Mouse (Mus musculus) thymus, postnatal 4 days (tissue): ENCODE measurements around the gene Adamts20.
A peak's percentile ranks its signal among the peaks of the same experiment; 100 is the strongest.
"Not testable (repeated sequence)": the region's sequence is repeated elsewhere in the genome, so short reads cannot be mapped to it uniquely, and the experiment has no call there.

Source experiments
- DNase-seq: peaks from one replicate; pipeline ENCODE4 v3.0.0; 2021

The Adamts20 gene

GRCm38 (mm10) chr15:94443025-94443424 is 22.2 kb downstream of the Adamts20 start:
- DNase-seq = no peak

GRCm38 (mm10) chr15:94435532-94435931 is 29.7 kb downstream of the Adamts20 start:
- no peak for DNase-seq

GRCm38 (mm10) chr15:94430681-94431405 is 34.4 kb downstream of the Adamts20 start:
- DNase-seq = no peak

GRCm38 (mm10) chr15:94428726-94429125 is 36.5 kb downstream of the Adamts20 start:
- DNase-seq = no peak

GRCm38 (mm10) chr15:94427482-94428214 is 37.6 kb downstream of the Adamts20 start:
- DNase-seq = no peak

GRCm38 (mm10) chr15:94420526-94420925 is 44.7 kb downstream of the Adamts20 start:
- no peak for DNase-seq

- no peak for DNase-seq
Measured at GRCm38 (mm10) chr15:94419167-94419566, 46.1 kb downstream of the Adamts20 start.

GRCm38 (mm10) chr15:94418427-94418826 is 46.8 kb downstream of the Adamts20 start:
- no peak for DNase-seq

- no peak for DNase-seq
Measured at GRCm38 (mm10) chr15:94417216-94418155, 47.7 kb downstream of the Adamts20 start.

- DNase-seq = no peak
Measured at GRCm38 (mm10) chr15:94409832-94410231, 55.4 kb downstream of the Adamts20 start.

GRCm38 (mm10) chr15:94406364-94406763 is 58.9 kb downstream of the Adamts20 start:
- no peak for DNase-seq

- DNase-seq = peak; percentile 87
Measured at GRCm38 (mm10) chr15:94404071-94404545, 61.1 kb downstream of the Adamts20 start.

- no peak for DNase-seq
Measured at GRCm38 (mm10) chr15:94403461-94404070, 61.7 kb downstream of the Adamts20 start.

GRCm38 (mm10) chr15:94403018-94403417 is 62.2 kb downstream of the Adamts20 start:
- DNase-seq = peak; percentile 11

GRCm38 (mm10) chr15:94392737-94393136 is 72.5 kb downstream of the Adamts20 start:
- no peak for DNase-seq

- not testable (repeated sequence) for DNase-seq
Measured at GRCm38 (mm10) chr15:94390127-94390526, 75.1 kb downstream of the Adamts20 start.

GRCm38 (mm10) chr15:94379425-94379824 is 85.8 kb downstream of the Adamts20 start:
- peak; percentile 55 for DNase-seq

GRCm38 (mm10) chr15:94372548-94372947 is 92.7 kb downstream of the Adamts20 start:
- DNase-seq = no peak

- no peak for DNase-seq
Measured at GRCm38 (mm10) chr15:94349052-94349451, 116.2 kb downstream of the Adamts20 start.

- DNase-seq = no peak
Measured at GRCm38 (mm10) chr15:94344317-94344716, 120.9 kb downstream of the Adamts20 start.

- DNase-seq = peak; percentile 86
Measured at GRCm38 (mm10) chr15:94342365-94342764, 122.9 kb downstream of the Adamts20 start.

- DNase-seq = no peak
Measured at GRCm38 (mm10) chr15:94339011-94339410, 126.2 kb downstream of the Adamts20 start.
